Mouse (Mus musculus) hindbrain, postnatal 0 days (tissue): ENCODE results near the gene Pea15a. TPM values are rescaled to one million over a fixed set of nuclear protein-coding genes. Genes with fewer than 3 reads are reported as not detected.
A peak's percentile ranks its signal among the peaks of the same experiment; 100 is the strongest.

Experiments used
- ATAC-seq: fragments of 200-750 bp; cut with Nextera tagmentation; 2 replicates; pipeline ENCODE4 v1.8.0; 2017; ENCODE audit warnings: mild to moderate bottlenecking, moderate TSS enrichment, moderate library complexity
- DNase-seq: peaks from one replicate; pipeline ENCODE4 v3.0.0-alpha.2; 2015; ENCODE audit warnings: low spot score
- H3K27ac ChIP-seq: fragments of 300-500 bp; sonication (generic); 2 replicates; pipeline ENCODE4 v1.5.1; 2014; ENCODE audit warnings: mild to moderate bottlenecking
- H3K27me3 ChIP-seq: fragments of 300-500 bp; sonication (generic); 2 replicates; pipeline ENCODE4 v1.6.1; 2014; ENCODE audit warnings: low read length, mixed read lengths; ENCODE audit not compliant: insufficient read depth
- H3K36me3 ChIP-seq: fragments of 300-500 bp; sonication (generic); 2 replicates; pipeline ENCODE4 v1.6.1; 2014; ENCODE audit warnings: low read length, mixed read lengths; ENCODE audit not compliant: insufficient read depth
- H3K4me1 ChIP-seq: fragments of 300-500 bp; sonication (generic); 2 replicates; pipeline ENCODE4 v1.6.1; 2014; ENCODE audit warnings: antibody characterized with exemption, low read length, mixed read lengths; ENCODE audit not compliant: insufficient read depth
- H3K4me2 ChIP-seq: fragments of 300-500 bp; sonication (generic); 2 replicates; pipeline ENCODE4 v1.6.1; 2014; ENCODE audit warnings: low read depth, mild to moderate bottlenecking, low read length, moderate library complexity, mixed read lengths
- H3K4me3 ChIP-seq: fragments of 300-500 bp; sonication (generic); 2 replicates; pipeline ENCODE4 v1.5.1; 2014; ENCODE audit warnings: low read length
- H3K9ac ChIP-seq: fragments of 300-500 bp; sonication (generic); replicated peaks from 2 replicates; pipeline ENCODE4 v1.6.1; 2014; ENCODE audit warnings: mild to moderate bottlenecking, low read length, moderate library complexity, mixed read lengths
- H3K9me3 ChIP-seq: fragments of 300-500 bp; sonication (generic); 2 replicates; pipeline ENCODE4 v1.6.1; 2016; ENCODE audit warnings: low read length, mixed read lengths
- CTCF ChIP-seq: IDR thresholded peaks from 2 replicates; pipeline ENCODE4 v1.5.1; 2016; ENCODE audit warnings: antibody characterized with exemption, control low read depth, low read depth
- WGBS: fragments of 180-500 bp; shearing (Covaris S2); extraction: QIAGEN DNeasy Blood & Tissue Kit; methylation state at CpG from one replicate; pipeline ENCODE4 v1.1.7; 2014; 5-methylcytosine and 5-hydroxymethylcytosine counted together
- polyA plus RNA-seq: library from polyadenylated mRNA; unstranded; fragments of >200 nt; fragmentation: Nextera tagmentation; extraction: Ambion mirVana; gene quantifications from 2 replicates; pipeline ENCODE4 v1.2.1, GENCODE M21; 2015
- total RNA-seq: library from RNA; depleted of rRNA; stranded (reverse); fragments of >200 nt; gene quantifications from 2 replicates; pipeline ENCODE4 v1.2.3, GENCODE M21; 2014

Gene Pea15a
- total and polyA plus RNA-seq, 2 experiments from 2014 or later, result 309 to 503 TPM

DNA sequence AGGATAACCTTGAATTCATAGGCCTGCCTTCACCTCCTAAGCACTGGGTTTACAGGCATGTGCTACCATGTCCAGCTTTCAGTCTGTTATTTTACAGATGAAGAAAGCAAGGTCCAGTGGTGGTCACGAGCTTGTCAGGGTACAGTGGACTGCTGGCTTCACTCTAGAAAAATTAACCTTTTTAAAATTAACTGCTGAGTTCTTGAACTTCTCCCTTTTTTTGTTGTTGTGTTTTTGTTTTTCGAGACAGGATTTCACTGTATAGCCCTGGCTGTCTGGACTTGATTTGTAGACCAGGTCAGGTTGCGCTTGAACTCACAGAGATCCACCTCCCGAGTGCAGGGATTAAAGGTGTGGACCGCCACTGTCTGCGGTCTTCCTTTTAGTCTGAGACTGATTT is 43.6 kb downstream of the Pea15a start:
- no peak for ATAC-seq
- Histone ChIP-seq H3K9ac (no peak overlapping the region), H3K27ac (no peak overlapping the region), H3K4me1 (no peaks in the 10 kb centered on the region), H3K9me3 (no peaks in the 10 kb centered on the region), H3K36me3 (peaks cover 19% of the 10 kb centered on the region), H3K4me3 (no peak overlapping the region), H3K4me2 (no peak overlapping the region), H3K27me3 (no peaks in the 10 kb centered on the region)
- no peak for TF ChIP-seq CTCF
- DNase-seq, result no peak
- WGBS, result 92% methylated on average over 6 of the region's 6 CpGs

DNA sequence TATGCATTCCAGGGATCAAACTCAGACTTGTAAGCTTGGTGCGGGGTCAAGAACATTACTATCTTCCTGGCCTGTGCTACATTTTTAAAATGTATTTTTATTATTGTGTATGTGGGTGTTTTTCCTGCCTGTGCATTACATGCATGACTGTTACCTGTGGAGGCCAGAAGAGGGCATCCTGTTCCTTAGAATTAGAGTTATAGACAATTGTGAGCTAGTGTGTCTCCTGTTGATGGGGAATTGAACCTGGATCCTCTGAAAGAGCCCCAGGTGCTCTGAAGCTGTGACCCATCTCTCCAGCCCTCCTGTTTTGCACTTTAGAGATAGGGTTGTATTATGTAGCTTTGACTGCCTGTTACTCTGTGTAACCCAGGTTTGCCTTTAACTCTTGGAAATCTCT is 44.6 kb downstream of the Pea15a start:
- no peaks in the 10 kb centered on the region for H3K27me3 ChIP-seq
- peak; percentile 68 for DNase-seq
- H3K4me1 ChIP-seq, result no peaks in the 10 kb centered on the region
- H3K9me3 ChIP-seq, result no peaks in the 10 kb centered on the region
- WGBS, result 95% methylated on average over 1 of the region's 1 CpGs
- no peak overlapping the region for H3K27ac ChIP-seq
- H3K9ac ChIP-seq, result no peak overlapping the region
- no peak overlapping the region for H3K4me2 ChIP-seq
- no peak overlapping the region for H3K4me3 ChIP-seq
- peak; percentile 66; the same call in 1 of the 2 replicates for ATAC-seq
- H3K36me3 ChIP-seq, result peaks cover 11% of the 10 kb centered on the region
- peak; percentile 75 for TF ChIP-seq CTCF

DNA sequence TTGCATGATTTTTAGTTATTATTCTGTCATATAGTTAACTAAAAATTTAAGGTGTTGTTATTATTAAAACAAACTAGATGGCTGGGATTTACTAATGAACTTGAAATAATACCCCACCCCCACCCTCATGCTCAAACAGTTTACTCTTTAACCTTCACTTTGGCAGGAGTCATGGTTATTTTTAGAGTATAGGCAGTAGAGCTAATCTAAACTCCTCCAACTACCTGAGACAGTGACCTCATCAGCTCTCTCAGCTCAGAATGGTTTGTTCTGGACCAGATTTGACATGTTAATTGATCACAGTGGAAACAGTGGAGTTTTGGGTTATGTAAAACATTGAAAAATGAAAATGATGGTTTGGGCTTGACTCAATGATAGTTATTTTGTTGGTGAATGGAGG is 46.1 kb downstream of the Pea15a start:
- H3K36me3 ChIP-seq, result no peaks in the 10 kb centered on the region
- no peaks in the 10 kb centered on the region for H3K9me3 ChIP-seq
- no peak overlapping the region for H3K4me3 ChIP-seq
- no peak overlapping the region for H3K9ac ChIP-seq
- no peaks in the 10 kb centered on the region for H3K27me3 ChIP-seq
- ATAC-seq (no peak), DNase-seq (no peak)
- no peak for TF ChIP-seq CTCF
- no peaks in the 10 kb centered on the region for H3K4me1 ChIP-seq
- no peak overlapping the region for H3K27ac ChIP-seq
- no peak overlapping the region for H3K4me2 ChIP-seq

DNA sequence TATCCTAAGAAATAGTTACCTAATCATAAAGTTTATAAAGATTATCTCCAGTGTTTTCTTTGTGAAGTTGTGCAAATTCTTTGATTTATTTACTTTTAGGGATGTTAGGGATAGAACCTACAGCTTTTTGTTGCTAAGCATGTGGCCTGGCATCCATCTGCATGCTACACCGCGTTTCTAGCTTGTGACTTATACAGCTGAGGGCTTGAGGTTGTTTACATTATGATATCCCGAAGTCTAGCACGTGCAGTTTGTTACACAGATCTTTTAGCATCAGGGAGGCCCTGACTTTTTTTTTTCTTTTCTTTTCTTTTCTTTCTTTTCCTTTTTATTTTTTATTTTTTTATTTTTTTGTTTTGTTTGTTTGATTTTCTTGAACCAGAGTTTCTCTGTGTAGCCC is 46.6 kb downstream of the Pea15a start:
- Histone ChIP-seq H3K27me3 (no peaks in the 10 kb centered on the region), H3K27ac (no peak overlapping the region), H3K9ac (no peak overlapping the region), H3K36me3 (no peaks in the 10 kb centered on the region), H3K4me2 (no peak overlapping the region), H3K4me3 (no peak overlapping the region), H3K4me1 (no peaks in the 10 kb centered on the region), H3K9me3 (no peaks in the 10 kb centered on the region)
- DNase-seq (no peak), ATAC-seq (no peak)
- whole genome bisulfite sequencing, result 69% methylated on average over 4 of the region's 4 CpGs
- TF ChIP-seq CTCF, result no peak

DNA sequence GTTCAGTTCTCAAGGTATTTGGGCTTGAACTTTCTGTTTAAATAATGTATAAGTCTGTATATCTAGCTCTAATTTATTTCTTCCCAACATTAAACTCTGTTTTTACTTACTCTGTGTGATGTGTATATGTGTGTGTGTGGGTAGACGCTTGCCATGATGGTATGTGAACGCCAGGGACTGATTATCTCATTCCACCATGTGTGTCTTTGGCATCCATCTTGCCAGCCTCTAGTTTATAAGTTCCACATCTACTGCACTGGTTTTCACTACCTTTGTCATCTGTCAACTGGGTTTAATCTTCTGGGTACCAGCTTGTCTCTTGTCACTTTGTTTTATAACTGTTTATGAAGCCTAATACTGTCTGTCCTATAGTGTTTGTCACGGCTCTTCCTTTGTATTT is 51.1 kb downstream of the Pea15a start:
- no peak for DNase-seq
- H3K4me2 ChIP-seq, result no peak overlapping the region
- no peaks in the 10 kb centered on the region for H3K9me3 ChIP-seq
- no peak overlapping the region for H3K4me3 ChIP-seq
- peaks cover 4% of the 10 kb centered on the region; the same call in 1 of the 2 replicates for H3K36me3 ChIP-seq
- 94% methylated on average over 3 of the region's 3 CpGs for whole genome bisulfite sequencing
- H3K4me1 ChIP-seq, result no peaks in the 10 kb centered on the region
- no peak for ATAC-seq
- H3K27ac ChIP-seq, result no peak overlapping the region
- no peak overlapping the region for H3K9ac ChIP-seq
- no peak for TF ChIP-seq CTCF
- no peaks in the 10 kb centered on the region for H3K27me3 ChIP-seq

DNA sequence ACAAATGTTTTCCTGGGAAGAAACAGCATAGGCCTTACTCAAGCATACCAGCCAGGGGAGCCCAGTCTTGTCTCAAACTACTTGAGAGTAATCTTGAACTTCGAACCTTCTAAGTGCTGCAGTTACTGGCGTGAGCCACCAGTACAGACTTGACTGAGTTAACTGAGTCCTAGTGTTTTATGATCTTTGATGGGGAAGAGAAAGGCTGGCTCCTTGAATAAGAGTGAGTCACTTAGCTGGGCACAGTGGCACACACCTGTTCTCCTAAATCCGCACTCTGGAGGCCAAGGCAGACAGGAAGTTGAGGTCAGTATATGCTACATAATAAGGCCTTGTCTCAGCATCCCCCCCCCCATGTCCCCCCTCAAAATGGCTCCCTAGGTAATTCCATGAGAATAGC is 52.1 kb downstream of the Pea15a start:
- H3K9ac ChIP-seq, result no peak overlapping the region
- no peak for TF ChIP-seq CTCF
- peaks cover 5% of the 10 kb centered on the region; the same call in 1 of the 2 replicates for H3K36me3 ChIP-seq
- no peak for DNase-seq
- no peak overlapping the region for H3K4me2 ChIP-seq
- H3K4me3 ChIP-seq, result no peak overlapping the region
- no peak for ATAC-seq
- H3K27me3 ChIP-seq, result no peaks in the 10 kb centered on the region
- H3K9me3 ChIP-seq, result no peaks in the 10 kb centered on the region
- peaks cover 1% of the 10 kb centered on the region; the same call in 1 of the 2 replicates for H3K4me1 ChIP-seq
- H3K27ac ChIP-seq, result no peak overlapping the region
- 91% methylated on average over 3 of the region's 3 CpGs for WGBS

DNA sequence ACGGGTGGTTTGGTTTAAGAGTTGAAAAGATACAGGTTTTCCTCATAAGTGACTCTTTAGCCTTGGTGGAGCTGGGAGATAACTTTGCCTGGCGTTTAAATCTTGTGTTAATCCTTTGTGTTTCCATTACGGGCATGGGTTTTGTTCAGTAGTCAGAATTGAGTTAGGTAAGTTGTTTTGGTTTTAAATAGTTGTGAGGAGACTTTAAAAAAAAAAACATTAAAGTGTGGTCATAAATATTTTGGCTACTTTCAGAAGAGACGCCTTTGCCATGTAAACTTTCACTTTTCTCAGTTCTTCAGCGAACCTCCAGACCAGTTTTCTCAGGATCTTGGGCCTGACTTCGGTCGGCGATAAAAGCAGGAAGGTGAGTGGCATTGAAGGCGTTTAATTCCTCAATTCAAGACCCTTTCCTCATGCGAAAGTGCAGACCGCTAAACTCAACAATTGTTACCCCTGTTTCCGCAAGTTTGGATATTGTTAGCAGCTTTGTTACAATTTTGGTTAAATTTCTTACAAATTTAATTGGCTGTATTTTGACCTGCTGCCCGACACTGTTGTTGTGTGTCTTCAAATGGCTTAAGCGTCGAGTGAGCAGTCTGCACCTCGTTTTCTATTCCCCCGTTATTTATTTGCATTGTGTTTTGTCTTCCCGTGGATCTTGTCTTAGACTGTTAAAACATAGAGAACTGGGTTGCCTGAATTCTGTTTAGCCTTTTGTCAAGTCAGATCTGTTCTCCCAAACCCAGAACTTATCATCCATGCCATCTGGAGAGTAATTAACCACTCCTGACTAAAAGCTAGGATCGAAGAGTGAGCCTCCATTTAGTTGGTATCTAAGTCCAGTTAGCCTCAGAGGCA is 57.4 kb downstream of the Pea15a start:
- H3K4me2 ChIP-seq, result peak overlapping the region; percentile 77
- ATAC-seq (no peak), DNase-seq (no peak)
- peak overlapping the region; percentile 98; the same call in 1 of the 2 replicates for H3K27ac ChIP-seq
- TF ChIP-seq CTCF, result no peak
- peaks cover 11% of the 10 kb centered on the region for H3K4me1 ChIP-seq
- WGBS, result 17% methylated on average over 19 of the region's 19 CpGs
- H3K9ac ChIP-seq, result peak overlapping the region; percentile 100
- H3K27me3 ChIP-seq, result no peaks in the 10 kb centered on the region
- peak overlapping the region; percentile 97 for H3K4me3 ChIP-seq
- H3K36me3 ChIP-seq, result peaks cover 5% of the 10 kb centered on the region; the same call in 1 of the 2 replicates
- H3K9me3 ChIP-seq, result no peaks in the 10 kb centered on the region
